21 mouse cellular contexts compared by ENCODE assay signal in genomic region chr4:106067023-106067422, GRCm38 (mm10).
DNase-seq lines count a peak whose midpoint lies in the region; ATAC-seq and TF ChIP-seq lines count a peak whose summit lies in the region.
"Had no signal": no experiment of that assay in that cellular context is flagged by ENCODE, and none has a peak within 500 bp of the region (broad histone marks: within the 10 kb centered on the region; RNA-seq: fewer than 3 reads in every experiment).

No protein-coding gene starts in this region.

- ATAC-seq in intestine, embryonic 15.5 days, result peak; percentile 70
- ATAC-seq in intestine, postnatal 0 days, result no peak
- no peak for ATAC-seq in neural tube, embryonic 13.5 days (ENCODE audit: low read depth)
- ATAC-seq in neural tube, embryonic 15.5 days (ENCODE audit: low FRiP score), result no peak
- ATAC-seq in hindbrain, postnatal 0 days, result no peak
- 0 out of 2 replicates have a peak, but pooled peaks have one; percentile 38 for ATAC-seq in limb, embryonic 15.5 days (ENCODE audit: insufficient number of reproducible peaks, low FRiP score, low TSS enrichment, low read depth)
- ATAC-seq: activated CD4-positive, CD25-positive, alpha-beta regulatory T cell, adult 4 months; CD4-positive, CD25-positive, alpha-beta regulatory T cell, adult 4 months; midbrain, embryonic 15.5 days had no signal

- H3K4me2 ChIP-seq in intestine, embryonic 15.5 days (replicated peaks), result no peak overlapping the region
- H3K4me2 ChIP-seq in intestine, postnatal 0 days (replicated peaks; ENCODE audit: low read depth), result no peak overlapping the region
- no peak overlapping the region for H3K4me2 ChIP-seq in neural tube, embryonic 13.5 days
- H3K4me2 ChIP-seq in neural tube, embryonic 15.5 days, result no peak overlapping the region
- H3K4me2 ChIP-seq in hindbrain, postnatal 0 days (ENCODE audit: low read depth, low read length), result no peak overlapping the region
- no peak overlapping the region for H3K4me2 ChIP-seq in limb, embryonic 15.5 days
- H3K4me2 ChIP-seq: heart, embryonic 13.5 days; hindbrain, embryonic 15.5 days; liver, embryonic 15.5 days; midbrain, embryonic 15.5 days; neural tube, embryonic 12.5 days had no signal

- WGBS in intestine, embryonic 15.5 days, result 62% methylated on average over 9 of the region's 9 CpGs
- 38% methylated on average over 9 of the region's 9 CpGs for WGBS in intestine, postnatal 0 days
- WGBS in neural tube, embryonic 13.5 days, result 55% methylated on average over 9 of the region's 9 CpGs
- WGBS in neural tube, embryonic 15.5 days, result 32% methylated on average over 9 of the region's 9 CpGs
- WGBS in hindbrain, postnatal 0 days, result 58% methylated on average over 9 of the region's 9 CpGs
- WGBS in limb, embryonic 15.5 days, result 33% methylated on average over 9 of the region's 9 CpGs

- peak; percentile 39 for DNase-seq in hindbrain, postnatal 0 days (ENCODE audit: low spot score)
- no peak for DNase-seq in thymus, postnatal 10 days (ENCODE audit: low spot score in 2 of 2)
- DNase-seq: cerebellum, adult 2 months; embryo, embryonic 11 days; spleen, adult 18-20 months; thymus, postnatal 25 days had no signal

- H3K4me1 ChIP-seq in intestine, embryonic 15.5 days (replicated peaks), result no peaks in the 10 kb centered on the region; the same call in 1 of the 2 replicates
- H3K4me1 ChIP-seq in intestine, postnatal 0 days (replicated peaks; ENCODE audit: control insufficient read depth, insufficient read depth, low read length), result no peaks in the 10 kb centered on the region
- H3K4me1 ChIP-seq in neural tube, embryonic 13.5 days (replicated peaks), result peaks cover 8% of the 10 kb centered on the region
- peaks cover 6% of the 10 kb centered on the region; the same call in 1 of the 2 replicates for H3K4me1 ChIP-seq in neural tube, embryonic 15.5 days
- no peaks in the 10 kb centered on the region for H3K4me1 ChIP-seq in hindbrain, postnatal 0 days (ENCODE audit: insufficient read depth, low read length)
- H3K4me1 ChIP-seq in limb, embryonic 15.5 days, result peaks cover 40% of the 10 kb centered on the region
- H3K4me1 ChIP-seq: heart, embryonic 13.5 days; hindbrain, embryonic 15.5 days; liver, embryonic 15.5 days; midbrain, embryonic 15.5 days had no signal

- no peaks in the 10 kb centered on the region for H3K36me3 ChIP-seq in intestine, embryonic 15.5 days
- H3K36me3 ChIP-seq in intestine, postnatal 0 days (ENCODE audit: control insufficient read depth, insufficient read depth), result no peaks in the 10 kb centered on the region
- no peaks in the 10 kb centered on the region for H3K36me3 ChIP-seq in neural tube, embryonic 13.5 days
- H3K36me3 ChIP-seq in neural tube, embryonic 15.5 days, result no peaks in the 10 kb centered on the region
- no peaks in the 10 kb centered on the region for H3K36me3 ChIP-seq in hindbrain, postnatal 0 days (ENCODE audit: insufficient read depth, low read length)
- no peaks in the 10 kb centered on the region for H3K36me3 ChIP-seq in limb, embryonic 15.5 days
- H3K36me3 ChIP-seq: heart, embryonic 13.5 days; hindbrain, embryonic 15.5 days; liver, embryonic 15.5 days; midbrain, embryonic 15.5 days; neural tube, embryonic 12.5 days had no signal

- no peak for TF ChIP-seq CTCF in intestine, postnatal 0 days (IDR thresholded peaks at IDR 0.05; ENCODE audit: low read depth)
- no peak for TF ChIP-seq CTCF in hindbrain, postnatal 0 days (IDR thresholded peaks at IDR 0.05; ENCODE audit: low read depth)

- no peak overlapping the region for H3K4me3 ChIP-seq in intestine, embryonic 15.5 days (replicated peaks)
- no peak overlapping the region for H3K4me3 ChIP-seq in intestine, postnatal 0 days (ENCODE audit: low read depth, low read length)
- H3K4me3 ChIP-seq in neural tube, embryonic 13.5 days, result no peak overlapping the region
- no peak overlapping the region for H3K4me3 ChIP-seq in neural tube, embryonic 15.5 days (replicated peaks)
- no peak overlapping the region for H3K4me3 ChIP-seq in hindbrain, postnatal 0 days (ENCODE audit: low read length)
- no peak overlapping the region for H3K4me3 ChIP-seq in limb, embryonic 15.5 days
- H3K4me3 ChIP-seq: erythroblast, embryonic 14.5 days; heart, embryonic 13.5 days; hindbrain, embryonic 15.5 days; left cerebral cortex, adult 2 months; liver, embryonic 15.5 days; midbrain, embryonic 15.5 days; neural tube, embryonic 12.5 days had no signal

- no peaks in the 10 kb centered on the region for H3K9me3 ChIP-seq in intestine, embryonic 15.5 days
- no peaks in the 10 kb centered on the region for H3K9me3 ChIP-seq in intestine, postnatal 0 days (ENCODE audit: control insufficient read depth)
- H3K9me3 ChIP-seq in neural tube, embryonic 13.5 days, result no peaks in the 10 kb centered on the region
- H3K9me3 ChIP-seq in neural tube, embryonic 15.5 days (replicated peaks), result no peaks in the 10 kb centered on the region
- no peaks in the 10 kb centered on the region for H3K9me3 ChIP-seq in hindbrain, postnatal 0 days (ENCODE audit: low read length)
- H3K9me3 ChIP-seq in limb, embryonic 15.5 days, result no peaks in the 10 kb centered on the region
- H3K9me3 ChIP-seq: heart, embryonic 13.5 days; hindbrain, embryonic 15.5 days; liver, embryonic 15.5 days; midbrain, embryonic 15.5 days; neural tube, embryonic 12.5 days had no signal

- no peak overlapping the region; the same call in 1 of the 2 replicates for H3K27ac ChIP-seq in intestine, embryonic 15.5 days
- H3K27ac ChIP-seq in intestine, postnatal 0 days (ENCODE audit: low read depth, low read length), result no peak overlapping the region
- H3K27ac ChIP-seq in neural tube, embryonic 13.5 days (replicated peaks), result peak overlapping the region; percentile 34; the same call in 1 of the 2 replicates
- H3K27ac ChIP-seq in neural tube, embryonic 15.5 days (replicated peaks), result no peak overlapping the region
- H3K27ac ChIP-seq in hindbrain, postnatal 0 days, result peak overlapping the region; percentile 8; the same call in 1 of the 2 replicates
- peak overlapping the region; percentile 55; the same call in 1 of the 2 replicates for H3K27ac ChIP-seq in limb, embryonic 15.5 days
- H3K27ac ChIP-seq: heart, embryonic 13.5 days; hindbrain, embryonic 15.5 days; left cerebral cortex, adult 2 months; liver, embryonic 15.5 days; macrophage; midbrain, embryonic 15.5 days; neural tube, embryonic 12.5 days had no signal

- no peaks in the 10 kb centered on the region for H3K27me3 ChIP-seq in intestine, embryonic 15.5 days (replicated peaks)
- H3K27me3 ChIP-seq in intestine, postnatal 0 days (replicated peaks; ENCODE audit: control insufficient read depth, insufficient read depth, low read length), result no peaks in the 10 kb centered on the region
- H3K27me3 ChIP-seq in neural tube, embryonic 13.5 days, result no peaks in the 10 kb centered on the region
- no peaks in the 10 kb centered on the region for H3K27me3 ChIP-seq in neural tube, embryonic 15.5 days (replicated peaks)
- no peaks in the 10 kb centered on the region for H3K27me3 ChIP-seq in hindbrain, postnatal 0 days (ENCODE audit: insufficient read depth, low read length)
- H3K27me3 ChIP-seq in limb, embryonic 15.5 days, result no peaks in the 10 kb centered on the region
- H3K27me3 ChIP-seq: heart, embryonic 13.5 days; hindbrain, embryonic 15.5 days; liver, embryonic 15.5 days; midbrain, embryonic 15.5 days; neural tube, embryonic 12.5 days had no signal

- no peak overlapping the region for H3K9ac ChIP-seq in intestine, embryonic 15.5 days
- H3K9ac ChIP-seq in intestine, postnatal 0 days (ENCODE audit: low read depth, low read length), result no peak overlapping the region
- H3K9ac ChIP-seq in neural tube, embryonic 13.5 days, result no peak overlapping the region
- no peak overlapping the region for H3K9ac ChIP-seq in neural tube, embryonic 15.5 days (replicated peaks)
- H3K9ac ChIP-seq in hindbrain, postnatal 0 days (replicated peaks; ENCODE audit: low read length), result no peak overlapping the region
- H3K9ac ChIP-seq in limb, embryonic 15.5 days, result no peak overlapping the region
- H3K9ac ChIP-seq: heart, embryonic 13.5 days; hindbrain, embryonic 15.5 days; liver, embryonic 15.5 days; midbrain, embryonic 15.5 days; neural tube, embryonic 12.5 days had no signal

Comparison
In these comparisons a context has a peak if more than half of its experiments do, and no peak if none do; other contexts are left out.
1. ATAC-seq: peak in intestine, embryonic 15.5 days (single experiment) and limb, embryonic 15.5 days (single experiment); none in intestine, postnatal 0 days (single experiment), neural tube, embryonic 13.5 days (single experiment), neural tube, embryonic 15.5 days (single experiment) and hindbrain, postnatal 0 days (single experiment).
2. H3K27ac ChIP-seq: peak in neural tube, embryonic 13.5 days (single experiment), hindbrain, postnatal 0 days (single experiment) and limb, embryonic 15.5 days (single experiment); none in intestine, embryonic 15.5 days (single experiment), intestine, postnatal 0 days (single experiment) and neural tube, embryonic 15.5 days (single experiment).